In genomic region chr5:65002940-65003824, GRCm38 (mm10) we compare ENCODE assay signal across 8 mouse cellular contexts. TPM values are rescaled to one million over a fixed set of nuclear protein-coding genes. Genes with fewer than 3 reads are reported as not detected.
DNase-seq lines count a peak whose midpoint lies in the region; ATAC-seq and TF ChIP-seq lines count a peak whose summit lies in the region.

No protein-coding gene starts in this region.

- H3K4me3 ChIP-seq in intestine, postnatal 0 days (ENCODE audit: low read depth, low read length) = no peak overlapping the region
- no peak overlapping the region for H3K4me3 ChIP-seq in intestine, embryonic 16.5 days (ENCODE audit: low read length)
- H3K4me3 ChIP-seq in forebrain, embryonic 10.5 days = no peak overlapping the region

- 66% methylated on average over 10 of the region's 10 CpGs for WGBS in intestine, postnatal 0 days
- 65% methylated on average over 10 of the region's 10 CpGs for WGBS in intestine, embryonic 16.5 days
- 58% methylated on average over 10 of the region's 10 CpGs for WGBS in forebrain, embryonic 10.5 days

- TF ChIP-seq CTCF in intestine, postnatal 0 days (IDR thresholded peaks at IDR 0.05; ENCODE audit: low read depth) = peak; percentile 66

- no peak overlapping the region for H3K4me2 ChIP-seq in intestine, postnatal 0 days (replicated peaks; ENCODE audit: low read depth)
- no peak overlapping the region for H3K4me2 ChIP-seq in intestine, embryonic 16.5 days (ENCODE audit: low read depth, low read length)

- peak; percentile 33 for DNase-seq in MN1 (ENCODE audit: low spot score)
- no peak for DNase-seq in forebrain, embryonic 10.5 days (ENCODE audit: extremely low spot score, low spot score)
- DNase-seq in lung, postnatal 25 days (ENCODE audit: low spot score) = peak; percentile 46
- no peak for DNase-seq in urinary bladder, postnatal 4 days (ENCODE audit: low spot score in 2 of 2)
- DNase-seq in spleen, postnatal 10 days (ENCODE audit: low spot score in 2 of 2) = no peak
- DNase-seq in heart, adult 11 months = no peak

- H3K27me3 ChIP-seq in intestine, postnatal 0 days (replicated peaks; ENCODE audit: control insufficient read depth, insufficient read depth, low read length) = no peaks in the 10 kb centered on the region
- H3K27me3 ChIP-seq in intestine, embryonic 16.5 days (replicated peaks; ENCODE audit: control insufficient read depth, insufficient read depth, low read length) = no peaks in the 10 kb centered on the region
- no peaks in the 10 kb centered on the region for H3K27me3 ChIP-seq in forebrain, embryonic 10.5 days (ENCODE audit: poor library complexity, severe bottlenecking)

- H3K27ac ChIP-seq in intestine, postnatal 0 days (ENCODE audit: low read depth, low read length) = no peak overlapping the region
- no peak overlapping the region for H3K27ac ChIP-seq in intestine, embryonic 16.5 days (ENCODE audit: low read length)
- H3K27ac ChIP-seq in forebrain, embryonic 10.5 days = peak overlapping the region; percentile 71

- no peak for ATAC-seq in intestine, postnatal 0 days
- no peak for ATAC-seq in intestine, embryonic 16.5 days

- no peaks in the 10 kb centered on the region for H3K9me3 ChIP-seq in intestine, postnatal 0 days (ENCODE audit: control insufficient read depth)
- H3K9me3 ChIP-seq in intestine, embryonic 16.5 days (ENCODE audit: control insufficient read depth, low read length) = no peaks in the 10 kb centered on the region
- H3K9me3 ChIP-seq in forebrain, embryonic 10.5 days = no peaks in the 10 kb centered on the region

- no peak overlapping the region for H3K9ac ChIP-seq in intestine, postnatal 0 days (ENCODE audit: low read depth, low read length)
- H3K9ac ChIP-seq in intestine, embryonic 16.5 days (ENCODE audit: low read depth, low read length) = no peak overlapping the region

- no peaks in the 10 kb centered on the region for H3K4me1 ChIP-seq in intestine, postnatal 0 days (replicated peaks; ENCODE audit: control insufficient read depth, insufficient read depth, low read length)
- no peaks in the 10 kb centered on the region for H3K4me1 ChIP-seq in intestine, embryonic 16.5 days (ENCODE audit: control insufficient read depth, insufficient read depth, low read length)
- peaks cover 22% of the 10 kb centered on the region for H3K4me1 ChIP-seq in forebrain, embryonic 10.5 days

- H3K36me3 ChIP-seq in intestine, postnatal 0 days (ENCODE audit: control insufficient read depth, insufficient read depth) = peaks cover 28% of the 10 kb centered on the region; the same call in 1 of the 2 replicates
- no peaks in the 10 kb centered on the region; the same call in 1 of the 2 replicates for H3K36me3 ChIP-seq in intestine, embryonic 16.5 days (ENCODE audit: control insufficient read depth, insufficient read depth, low read length)
- H3K36me3 ChIP-seq in forebrain, embryonic 10.5 days (replicated peaks) = no peaks in the 10 kb centered on the region; the same call in 1 of the 2 replicates

RNA-seq across cellular contexts. Expression of gene Fam114a1, which starts 33.3 kb away (rescaled TPM):
- 30.5 and 31.8 TPM in 2 replicates for polyA plus RNA-seq in intestine, postnatal 0 days (2015; fragmentation: Nextera tagmentation; extraction: Ambion mirVana)
- polyA plus RNA-seq in intestine, embryonic 16.5 days (2015; fragmentation: Nextera tagmentation; extraction: Ambion mirVana) = 38.5 and 38.8 TPM in 2 replicates
- polyA plus RNA-seq in forebrain, embryonic 10.5 days (2016; fragmentation: Nextera tagmentation; extraction: Ambion mirVana) = 11.7 and 13.6 TPM in 2 replicates

RNA-seq across cellular contexts. Expression of gene Tlr6, which starts 43.3 kb away (rescaled TPM):
- polyA plus RNA-seq in intestine, postnatal 0 days (2015; fragmentation: Nextera tagmentation; extraction: Ambion mirVana) = 0.27 and 0.43 TPM in 2 replicates
- polyA plus RNA-seq in intestine, embryonic 16.5 days (2015; fragmentation: Nextera tagmentation; extraction: Ambion mirVana) = 0.54 and 1.1 TPM in 2 replicates
- polyA plus RNA-seq in forebrain, embryonic 10.5 days (2016; fragmentation: Nextera tagmentation; extraction: Ambion mirVana) = 0.12 and 0.26 TPM in 2 replicates

Comparison
In these comparisons a context has a peak if more than half of its experiments do, and no peak if none do; other contexts are left out.
1. DNase-seq: peak in MN1 (single experiment) and lung, postnatal 25 days (single experiment); none in forebrain, embryonic 10.5 days (single experiment), urinary bladder, postnatal 4 days (0 of 2), spleen, postnatal 10 days (0 of 2) and heart, adult 11 months (single experiment).